Comparison of ENCODE assay signal across 16 mouse cellular contexts in genomic region chr12:81920027-81920426, GRCm38 (mm10).
"Had no signal": no experiment of that assay in that cellular context is flagged by ENCODE, and none has a peak within 500 bp of the region (broad histone marks: within the 10 kb centered on the region; RNA-seq: fewer than 3 reads in every experiment).

No protein-coding gene starts in this region.

- ATAC-seq: midbrain, embryonic 15.5 days had no signal

- H3K4me2 ChIP-seq: liver, embryonic 11.5 days; liver, embryonic 13.5 days; liver, embryonic 15.5 days; midbrain, embryonic 12.5 days; midbrain, embryonic 15.5 days; neural tube, embryonic 12.5 days; stomach, embryonic 15.5 days had no signal

- H3K4me3 ChIP-seq: liver, embryonic 13.5 days; liver, embryonic 15.5 days; midbrain, embryonic 10.5 days; midbrain, embryonic 12.5 days; midbrain, embryonic 15.5 days; neural tube, embryonic 12.5 days; stomach, embryonic 15.5 days had no signal

- H3K36me3 ChIP-seq: liver, embryonic 15.5 days had no signal

- H3K27me3 ChIP-seq: liver, embryonic 13.5 days; liver, embryonic 15.5 days; midbrain, embryonic 12.5 days; midbrain, embryonic 15.5 days; neural tube, embryonic 12.5 days; stomach, embryonic 15.5 days had no signal

- H3K4me1 ChIP-seq: liver, embryonic 13.5 days; liver, embryonic 15.5 days; midbrain, embryonic 10.5 days; midbrain, embryonic 12.5 days; midbrain, embryonic 15.5 days; neural tube, embryonic 12.5 days; stomach, embryonic 15.5 days had no signal

- DNase-seq: liver, embryonic 13.5 days; lung, adult 2 months; lung, postnatal 10 days; lung, postnatal 36 days; right cerebral cortex, postnatal 14 days; thymus, adult 2 months; thymus, postnatal 25 days; thymus, postnatal 4 days had no signal

- H3K9me3 ChIP-seq: liver, embryonic 13.5 days; liver, embryonic 15.5 days; midbrain, embryonic 10.5 days; midbrain, embryonic 12.5 days; midbrain, embryonic 15.5 days; neural tube, embryonic 12.5 days; stomach, embryonic 15.5 days had no signal

- H3K9ac ChIP-seq: liver, embryonic 13.5 days; liver, embryonic 15.5 days; midbrain, embryonic 12.5 days; midbrain, embryonic 15.5 days; neural tube, embryonic 12.5 days; stomach, embryonic 15.5 days had no signal

- H3K27ac ChIP-seq: liver, embryonic 13.5 days; liver, embryonic 15.5 days; midbrain, embryonic 10.5 days; midbrain, embryonic 12.5 days; midbrain, embryonic 15.5 days; neural tube, embryonic 12.5 days; stomach, embryonic 15.5 days; stomach, postnatal 0 days had no signal
